Mouse (Mus musculus): ENCODE measurements at regions not wholly inside any gene's neighbourhood (a gene's known extent, or its start where the extent isn't known, plus 50 kb on each side); places are given as distances from the start of the nearest gene placed in this dataset.
A peak's percentile ranks its signal among the peaks of the same experiment; 100 is the strongest.

- TF ChIP-seq CTCF (conservative IDR thresholded peaks at IDR 0.05; ENCODE audit: insufficient read depth, insufficient read length, low read depth, low read length): 0 out of 2 replicates have a peak, but pooled peaks have one; percentile 8
- no peak for TF ChIP-seq POLR2A (IDR thresholded peaks at IDR 0.05; ENCODE audit: low read depth, low read length)
- Histone ChIP-seq H3K36me3 (ENCODE audit: control insufficient read depth, insufficient read depth, low read length) (no peaks in the 10 kb centered on the region), H3K4me1 (ENCODE audit: control insufficient read depth, insufficient read depth, low read length) (no peaks in the 10 kb centered on the region), H3K27me3 (replicated peaks; ENCODE audit: control insufficient read depth, insufficient read depth, low read length) (no peaks in the 10 kb centered on the region), H3K27ac (ENCODE audit: insufficient read depth, low read depth, low read length) (no peak overlapping the region), H3K4me3 (ENCODE audit: insufficient read depth, low read depth, low read length) (no peak overlapping the region)
- DNase-seq: peak; percentile 12
- 74% methylated on average over 4 of the region's 4 CpGs for WGBS
Observed at GRCm38 (mm10) chr16:77166722-77167121, 153.2 kb downstream of the Usp25 start.

- 15% methylated on average over 8 of the region's 8 CpGs for WGBS
- no peaks in the 10 kb centered on the region for H3K36me3 ChIP-seq (ENCODE audit: control insufficient read depth, insufficient read depth, low read length)
- TF ChIP-seq POLR2A (IDR thresholded peaks at IDR 0.05; ENCODE audit: low read depth, low read length) (no peak), CTCF (conservative IDR thresholded peaks at IDR 0.05; ENCODE audit: insufficient read depth, insufficient read length, low read depth, low read length) (no peak)
- H3K4me1 ChIP-seq (ENCODE audit: control insufficient read depth, insufficient read depth, low read length): no peaks in the 10 kb centered on the region
- peak; percentile 79 for DNase-seq
- no peak overlapping the region for H3K4me3 ChIP-seq (ENCODE audit: insufficient read depth, low read depth, low read length)
- no peaks in the 10 kb centered on the region for H3K27me3 ChIP-seq (replicated peaks; ENCODE audit: control insufficient read depth, insufficient read depth, low read length)
- H3K27ac ChIP-seq (ENCODE audit: insufficient read depth, low read depth, low read length): no peak overlapping the region
Observed at GRCm38 (mm10) chr16:77173026-77173692, 159.7 kb downstream of the Usp25 start.

GRCm38 (mm10) chr16:77174744-77175432 is 161.4 kb downstream of the Usp25 start:
- Histone ChIP-seq H3K36me3 (ENCODE audit: control insufficient read depth, insufficient read depth, low read length) (no peaks in the 10 kb centered on the region), H3K4me3 (ENCODE audit: insufficient read depth, low read depth, low read length) (no peak overlapping the region), H3K4me1 (ENCODE audit: control insufficient read depth, insufficient read depth, low read length) (no peaks in the 10 kb centered on the region), H3K27me3 (replicated peaks; ENCODE audit: control insufficient read depth, insufficient read depth, low read length) (no peaks in the 10 kb centered on the region), H3K27ac (ENCODE audit: insufficient read depth, low read depth, low read length) (no peak overlapping the region)
- DNase-seq: no peak
- TF ChIP-seq CTCF (conservative IDR thresholded peaks at IDR 0.05; ENCODE audit: insufficient read depth, insufficient read length, low read depth, low read length): no peak
- no peak for TF ChIP-seq POLR2A (IDR thresholded peaks at IDR 0.05; ENCODE audit: low read depth, low read length)
- 76% methylated on average over 7 of the region's 7 CpGs for WGBS

- Histone ChIP-seq H3K4me1 (ENCODE audit: control insufficient read depth, insufficient read depth, low read length) (no peaks in the 10 kb centered on the region), H3K36me3 (ENCODE audit: control insufficient read depth, insufficient read depth, low read length) (no peaks in the 10 kb centered on the region), H3K27ac (ENCODE audit: insufficient read depth, low read depth, low read length) (no peak overlapping the region), H3K4me3 (ENCODE audit: insufficient read depth, low read depth, low read length) (no peak overlapping the region), H3K27me3 (replicated peaks; ENCODE audit: control insufficient read depth, insufficient read depth, low read length) (no peaks in the 10 kb centered on the region)
- DNase-seq: no peak
- 58% methylated on average over 2 of the region's 2 CpGs for WGBS
- TF ChIP-seq POLR2A (IDR thresholded peaks at IDR 0.05; ENCODE audit: low read depth, low read length) (no peak), CTCF (conservative IDR thresholded peaks at IDR 0.05; ENCODE audit: insufficient read depth, insufficient read length, low read depth, low read length) (no peak)
Observed at GRCm38 (mm10) chr16:77180990-77181389, 167.5 kb downstream of the Usp25 start.

All from kidney, adult 2 months (tissue).